Mouse (Mus musculus): ENCODE data around the gene Plb1. TPM values are rescaled to one million over a fixed set of nuclear protein-coding genes. Genes with fewer than 3 reads are reported as not detected.

Gene Plb1
- 5.7 and 8.7 TPM in 2 replicates for polyA plus RNA-seq (2012; rRNA removed)

GRCm38 (mm10) chr5:32232474-32232873 is at the start of gene Plb1:
Gene Plb1, plus strand, starts transcription at chr5:32232708.
- 84% methylated on average over 9 of the region's 9 CpGs for WGBS
- Histone ChIP-seq H3K36me3 (ENCODE audit: control insufficient read depth, insufficient read depth, low read length) (no peaks in the 10 kb centered on the region), H3K4me3 (ENCODE audit: control insufficient read depth, insufficient read depth, low read length) (no peak within 1 kb of the TSS), H3K27ac (ENCODE audit: control insufficient read depth, insufficient read depth, low read length) (no peak within 1 kb of the TSS), H3K4me1 (replicated peaks; ENCODE audit: control insufficient read depth, insufficient read depth, low read length) (no peaks in the 10 kb centered on the region), H3K27me3 (ENCODE audit: control insufficient read depth, insufficient read depth, low read length) (no peaks in the 10 kb centered on the region)
- TF ChIP-seq POLR2A (IDR thresholded peaks at IDR 0.05; ENCODE audit: control insufficient read depth, extremely low read depth, insufficient read depth, low read length, poor library complexity), result no peak
- no peak for TF ChIP-seq CTCF (IDR thresholded peaks at IDR 0.05; ENCODE audit: borderline replicate concordance, control insufficient read depth, extremely low read depth, insufficient read depth, low read length, poor library complexity)
- DNase-seq, result no peak

GRCm38 (mm10) chr5:32182885-32183629 is 49.5 kb upstream of the Plb1 start:
- no peaks in the 10 kb centered on the region for H3K36me3 ChIP-seq (ENCODE audit: control insufficient read depth, insufficient read depth, low read length)
- no peak for DNase-seq
- H3K4me1 ChIP-seq (replicated peaks; ENCODE audit: control insufficient read depth, insufficient read depth, low read length), result no peaks in the 10 kb centered on the region
- H3K4me3 ChIP-seq (ENCODE audit: control insufficient read depth, insufficient read depth, low read length), result no peak overlapping the region
- H3K27me3 ChIP-seq (ENCODE audit: control insufficient read depth, insufficient read depth, low read length), result no peaks in the 10 kb centered on the region
- WGBS, result 94% methylated on average over 4 of the region's 4 CpGs
- TF ChIP-seq CTCF (IDR thresholded peaks at IDR 0.05; ENCODE audit: borderline replicate concordance, control insufficient read depth, extremely low read depth, insufficient read depth, low read length, poor library complexity) (no peak), POLR2A (IDR thresholded peaks at IDR 0.05; ENCODE audit: control insufficient read depth, extremely low read depth, insufficient read depth, low read length, poor library complexity) (no peak)
- no peak overlapping the region for H3K27ac ChIP-seq (ENCODE audit: control insufficient read depth, insufficient read depth, low read length)

DNA sequence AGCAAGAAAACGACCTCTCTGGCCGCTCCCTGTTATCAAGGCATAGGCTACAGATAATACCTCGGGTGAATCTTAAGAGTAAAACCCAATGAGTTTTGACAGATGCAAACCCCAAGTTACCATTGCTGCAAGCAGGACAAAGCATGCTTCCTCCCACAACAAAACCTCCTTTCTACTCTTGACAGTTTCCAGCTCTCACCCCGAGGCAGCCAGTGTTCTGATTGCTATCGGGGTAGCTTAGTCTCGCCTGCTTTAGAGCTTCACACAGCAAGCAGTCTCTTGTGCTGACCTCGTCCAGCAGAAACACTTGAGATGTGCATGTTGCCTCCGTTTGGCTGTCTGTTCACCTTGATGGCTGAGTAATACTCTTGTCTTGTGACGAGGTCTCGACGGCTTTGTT is 44.8 kb upstream of the Plb1 start:
- 82% methylated on average over 11 of the region's 11 CpGs for WGBS
- H3K27ac ChIP-seq (ENCODE audit: control insufficient read depth, insufficient read depth, low read length), result no peak overlapping the region
- no peak for TF ChIP-seq POLR2A (IDR thresholded peaks at IDR 0.05; ENCODE audit: control insufficient read depth, extremely low read depth, insufficient read depth, low read length, poor library complexity)
- no peak for TF ChIP-seq CTCF (IDR thresholded peaks at IDR 0.05; ENCODE audit: borderline replicate concordance, control insufficient read depth, extremely low read depth, insufficient read depth, low read length, poor library complexity)
- no peaks in the 10 kb centered on the region for H3K4me1 ChIP-seq (replicated peaks; ENCODE audit: control insufficient read depth, insufficient read depth, low read length)
- H3K27me3 ChIP-seq (ENCODE audit: control insufficient read depth, insufficient read depth, low read length), result no peaks in the 10 kb centered on the region
- H3K36me3 ChIP-seq (ENCODE audit: control insufficient read depth, insufficient read depth, low read length), result no peaks in the 10 kb centered on the region
- H3K4me3 ChIP-seq (ENCODE audit: control insufficient read depth, insufficient read depth, low read length), result no peak overlapping the region
- no peak for DNase-seq

DNA sequence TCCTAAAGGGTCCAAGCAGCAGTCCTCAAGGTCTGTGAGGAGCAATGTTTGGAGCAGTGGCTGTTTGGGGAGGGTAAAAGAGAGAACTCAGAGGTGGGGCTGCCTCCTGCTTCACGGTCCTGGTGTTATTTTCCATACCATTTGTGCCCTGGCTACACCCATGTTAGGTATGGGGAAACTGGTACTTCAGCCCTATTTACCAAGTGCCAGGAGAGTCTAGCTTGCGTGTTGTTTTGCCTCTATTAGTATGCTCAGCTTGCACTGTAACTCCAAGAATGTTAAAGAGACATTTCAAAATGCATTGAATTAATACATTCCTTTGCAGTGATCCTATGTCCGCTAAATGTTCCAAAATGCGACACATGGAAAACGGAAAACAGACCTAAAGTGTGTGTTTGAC is 41.2 kb upstream of the Plb1 start:
- Histone ChIP-seq H3K27ac (ENCODE audit: control insufficient read depth, insufficient read depth, low read length) (no peak overlapping the region), H3K27me3 (ENCODE audit: control insufficient read depth, insufficient read depth, low read length) (no peaks in the 10 kb centered on the region), H3K4me1 (replicated peaks; ENCODE audit: control insufficient read depth, insufficient read depth, low read length) (no peaks in the 10 kb centered on the region), H3K36me3 (ENCODE audit: control insufficient read depth, insufficient read depth, low read length) (no peaks in the 10 kb centered on the region), H3K4me3 (ENCODE audit: control insufficient read depth, insufficient read depth, low read length) (no peak overlapping the region)
- no peak for TF ChIP-seq CTCF (IDR thresholded peaks at IDR 0.05; ENCODE audit: borderline replicate concordance, control insufficient read depth, extremely low read depth, insufficient read depth, low read length, poor library complexity)
- 96% methylated on average over 5 of the region's 5 CpGs for WGBS
- DNase-seq, result no peak

DNA sequence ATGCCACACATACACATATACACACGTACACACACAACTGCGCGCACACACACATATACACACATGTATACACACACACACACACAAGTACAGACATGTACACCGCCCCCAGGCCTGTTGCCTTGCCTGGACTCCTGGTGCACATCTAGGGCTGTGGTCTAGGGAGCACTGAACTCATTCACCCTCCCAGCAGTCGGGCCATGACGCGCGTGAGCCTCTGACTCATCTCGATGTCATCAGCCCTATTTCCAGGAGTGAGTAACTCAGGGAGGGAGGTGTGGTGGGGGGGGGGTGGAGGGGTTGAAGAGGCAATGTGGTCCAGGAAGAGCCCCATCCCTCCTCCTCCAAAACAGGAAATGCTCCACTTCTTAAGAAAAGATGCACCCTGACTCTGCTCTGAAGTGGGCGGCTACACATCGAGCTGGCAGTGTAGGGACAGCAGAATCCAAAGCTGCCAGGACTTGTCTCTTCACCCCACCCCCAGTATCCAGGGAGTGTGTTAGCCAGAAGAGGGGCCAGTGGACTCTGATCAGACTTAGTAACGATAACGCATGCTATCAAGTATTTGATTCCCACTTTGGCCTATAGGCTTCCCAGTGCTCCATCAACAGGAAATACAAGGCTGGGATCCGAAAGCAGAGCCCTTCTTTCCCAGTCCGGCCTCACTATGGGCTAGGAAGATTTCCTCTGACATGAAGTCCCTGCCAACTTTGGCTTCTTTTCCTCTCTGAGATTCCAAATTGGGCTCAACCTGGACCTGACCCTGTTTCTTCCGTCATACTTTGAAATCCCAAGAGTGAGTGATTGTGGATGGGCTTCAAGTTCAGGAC is 40.3 kb upstream of the Plb1 start:
- 86% methylated on average over 16 of the region's 16 CpGs for WGBS
- H3K27ac ChIP-seq (ENCODE audit: control insufficient read depth, insufficient read depth, low read length), result no peak overlapping the region
- no peak for DNase-seq

DNA sequence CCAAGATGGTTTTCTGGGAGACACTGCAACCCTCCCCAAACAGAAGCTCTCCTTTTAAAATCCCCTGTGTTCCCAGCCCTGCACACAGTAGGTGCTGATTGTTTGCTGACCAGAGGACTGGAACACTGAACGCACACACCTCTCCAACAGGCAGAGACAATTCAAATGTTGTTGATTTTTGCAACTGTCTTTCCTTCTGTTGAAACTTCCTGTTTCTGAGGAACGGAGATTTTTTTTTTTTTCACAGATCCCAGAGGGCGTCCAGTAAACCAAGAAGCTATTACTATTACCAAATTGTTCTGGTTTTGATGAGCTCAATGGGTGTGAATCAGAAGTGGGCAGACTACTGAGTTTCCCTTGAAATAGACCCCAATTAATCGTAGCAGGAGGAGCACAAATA is 38.3 kb upstream of the Plb1 start:
- no peak for TF ChIP-seq POLR2A (IDR thresholded peaks at IDR 0.05; ENCODE audit: control insufficient read depth, extremely low read depth, insufficient read depth, low read length, poor library complexity)
- TF ChIP-seq CTCF (IDR thresholded peaks at IDR 0.05; ENCODE audit: borderline replicate concordance, control insufficient read depth, extremely low read depth, insufficient read depth, low read length, poor library complexity), result no peak

More for the DNA sequence above, 40.3 kb upstream of the Plb1 start:
- Histone ChIP-seq H3K27me3 (ENCODE audit: control insufficient read depth, insufficient read depth, low read length) (no peaks in the 10 kb centered on the region), H3K4me1 (replicated peaks; ENCODE audit: control insufficient read depth, insufficient read depth, low read length) (no peaks in the 10 kb centered on the region), H3K4me3 (ENCODE audit: control insufficient read depth, insufficient read depth, low read length) (no peak overlapping the region), H3K36me3 (ENCODE audit: control insufficient read depth, insufficient read depth, low read length) (no peaks in the 10 kb centered on the region)
- no peak for TF ChIP-seq POLR2A (IDR thresholded peaks at IDR 0.05; ENCODE audit: control insufficient read depth, extremely low read depth, insufficient read depth, low read length, poor library complexity)
- TF ChIP-seq CTCF (IDR thresholded peaks at IDR 0.05; ENCODE audit: borderline replicate concordance, control insufficient read depth, extremely low read depth, insufficient read depth, low read length, poor library complexity), result no peak

More for the DNA sequence above, 38.3 kb upstream of the Plb1 start:
- no peak for DNase-seq
- Histone ChIP-seq H3K27ac (ENCODE audit: control insufficient read depth, insufficient read depth, low read length) (no peak overlapping the region), H3K4me1 (replicated peaks; ENCODE audit: control insufficient read depth, insufficient read depth, low read length) (peaks cover 7% of the 10 kb centered on the region), H3K4me3 (ENCODE audit: control insufficient read depth, insufficient read depth, low read length) (no peak overlapping the region), H3K27me3 (ENCODE audit: control insufficient read depth, insufficient read depth, low read length) (no peaks in the 10 kb centered on the region), H3K36me3 (ENCODE audit: control insufficient read depth, insufficient read depth, low read length) (no peaks in the 10 kb centered on the region)
- WGBS, result 47% methylated on average over 4 of the region's 4 CpGs
